In genomic region chr6:85132794-85133193, GRCm38 (mm10) we compare ENCODE assay signal across 11 mouse cellular contexts. TPM values are rescaled to one million over a fixed set of nuclear protein-coding genes. Genes with fewer than 3 reads are reported as not detected.
DNase-seq lines count a peak whose midpoint lies in the region; ATAC-seq and TF ChIP-seq lines count a peak whose summit lies in the region.
"Not testable (repeated sequence)": the region's sequence is repeated elsewhere in the genome, so short reads cannot be mapped to it uniquely, and the experiment has no call there.
"Had no signal": no experiment of that assay in that cellular context is flagged by ENCODE, and none has a peak within 500 bp of the region (broad histone marks: within the 10 kb centered on the region; RNA-seq: fewer than 3 reads in every experiment).

No protein-coding gene starts in this region.

- TF ChIP-seq CTCF in MEL (IDR thresholded peaks at IDR 0.05 in 2 of 3, conservative IDR thresholded peaks at IDR 0.05 in 1 of 3; ENCODE audit: control insufficient read depth in 1 of 3, insufficient read depth in 1 of 3, low read depth in 2 of 3, low read length in 3 of 3, poor library complexity in 1 of 3, severe bottlenecking in 1 of 3), result peak; percentile 35 to 77 (median 47); a peak in 5 of 6 replicates
- peak; percentile 61 for TF ChIP-seq CTCF in lung, postnatal 0 days (IDR thresholded peaks at IDR 0.05)

- ATAC-seq in embryonic facial prominence, embryonic 11.5 days (replicated peaks; ENCODE audit: insufficient number of reproducible peaks, low FRiP score, low TSS enrichment, low read depth); lung, postnatal 0 days: not testable (repeated sequence)

- TF ChIP-seq EP300 in MEL (IDR thresholded peaks at IDR 0.05; ENCODE audit: low read depth in 1 of 2, low read length in 2 of 2); lung, postnatal 0 days (IDR thresholded peaks at IDR 0.05): not testable (repeated sequence)

- H3K4me3 ChIP-seq in MEL (ENCODE audit: control insufficient read depth in 1 of 2, insufficient read depth in 1 of 2, low read depth in 2 of 2, low read length in 2 of 2); embryonic facial prominence, embryonic 11.5 days (ENCODE audit: low read depth, low read length); lung, postnatal 0 days (ENCODE audit: low read depth, low read length): not testable (repeated sequence)

- not testable (repeated sequence) for H3K79me2 ChIP-seq in MEL (ENCODE audit: control insufficient read depth, insufficient read depth, low read length, poor library complexity)

- not testable (repeated sequence) for H3K27ac ChIP-seq in MEL (ENCODE audit: control insufficient read depth, low read depth, low read length); embryonic facial prominence, embryonic 11.5 days (replicated peaks; ENCODE audit: low read depth, low read length); lung, postnatal 0 days (ENCODE audit: low read length)

- not testable (repeated sequence) for TF ChIP-seq POLR2A in MEL (IDR thresholded peaks at IDR 0.05; ENCODE audit: control insufficient read depth in 1 of 2, insufficient read depth in 1 of 2, low read depth in 1 of 2, low read length in 2 of 2, poor library complexity in 1 of 2)

- WGBS in embryonic facial prominence, embryonic 11.5 days, result 30% methylated on average over 3 of the region's 3 CpGs
- WGBS in lung, postnatal 0 days, result 31% methylated on average over 3 of the region's 3 CpGs

- not testable (repeated sequence) for H3K27me3 ChIP-seq in MEL (ENCODE audit: control insufficient read depth in 1 of 2, insufficient read depth in 2 of 2, low read length in 2 of 2); embryonic facial prominence, embryonic 11.5 days (ENCODE audit: control insufficient read depth, insufficient read depth, low read length); lung, postnatal 0 days (replicated peaks; ENCODE audit: insufficient read depth, low read length)

- H3K36me3 ChIP-seq in MEL (ENCODE audit: control insufficient read depth in 1 of 2, insufficient read depth in 2 of 2, low read length in 2 of 2); embryonic facial prominence, embryonic 11.5 days (replicated peaks; ENCODE audit: control insufficient read depth, insufficient read depth, low read depth, low read length); lung, postnatal 0 days (ENCODE audit: insufficient read depth, low read length): not testable (repeated sequence)

- H3K9me3 ChIP-seq in MEL (replicated peaks; ENCODE audit: insufficient read depth, low read length); embryonic facial prominence, embryonic 11.5 days (replicated peaks; ENCODE audit: control insufficient read depth, low read length); lung, postnatal 0 days (ENCODE audit: low read length): not testable (repeated sequence)

- DNase-seq in MEL (ENCODE audit: low read depth, low spot score), result peak; percentile 44
- DNase-seq in brain, adult 2 months (ENCODE audit: low read depth, low spot score), result peak; percentile 39
- DNase-seq in embryonic facial prominence, embryonic 11.5 days (ENCODE audit: low spot score), result peak; percentile 35
- DNase-seq in induced T-regulatory cell, adult 2 months (ENCODE audit: low read depth), result peak; percentile 44
- DNase-seq in layer of hippocampus, postnatal 14 days (ENCODE audit: low spot score in 2 of 2), result peak; percentile 22 to 40
- DNase-seq in lung, postnatal 0 days (ENCODE audit: low spot score), result peak; percentile 27
- DNase-seq in right cerebral cortex, postnatal 10 days (ENCODE audit: low spot score in 2 of 2), result peak; percentile 41 to 64
- DNase-seq in thymus, postnatal 36 days, result peak; percentile 44 to 52

- H3K4me1 ChIP-seq in MEL (ENCODE audit: control insufficient read depth in 1 of 2, insufficient read depth in 2 of 2, low read length in 2 of 2); embryonic facial prominence, embryonic 11.5 days (ENCODE audit: control insufficient read depth, insufficient read depth, low read length); lung, postnatal 0 days (ENCODE audit: insufficient read depth, low read depth, low read length): not testable (repeated sequence)

- not testable (repeated sequence) for H3K4me2 ChIP-seq in embryonic facial prominence, embryonic 11.5 days (ENCODE audit: low read depth, low read length); lung, postnatal 0 days (replicated peaks; ENCODE audit: low read depth, low read length)

- peak; percentile 13 for TF ChIP-seq RAD21 in MEL (IDR thresholded peaks at IDR 0.05; ENCODE audit: low read depth, low read length)

- not testable (repeated sequence) for H3K9ac ChIP-seq in MEL (ENCODE audit: control insufficient read depth, low read depth, low read length, poor library complexity, severe bottlenecking); embryonic facial prominence, embryonic 11.5 days (replicated peaks; ENCODE audit: low read length); lung, postnatal 0 days (replicated peaks; ENCODE audit: low read depth)

TF ChIP-seq in MEL, 35 proteins besides CTCF, POLR2A, EP300 and RAD21:
- peak; percentile 35; the same call in 1 of the 2 replicates for TF ChIP-seq SMC3 (IDR thresholded peaks at IDR 0.05; ENCODE audit: low read depth, low read length)

RNA-seq across cellular contexts. Expression of gene Spr, which starts 4.8 kb away (rescaled TPM):
- 87.4 and 102 TPM in 2 replicates for total RNA-seq in MEL (2012; rRNA removed)
- polyA plus RNA-seq in MEL (2012; ENCODE audit: insufficient read depth in 1 of 2, insufficient read length in 2 of 2, low read depth in 1 of 2, low replicate concordance in 2 of 2, missing spikeins in 1 of 2), result 100 to 1,000 TPM in 1 of 2 experiments, not detected in 1; 103 TPM
- 54.5 and 62.2 TPM in 2 replicates for polyA plus RNA-seq in embryonic facial prominence, embryonic 11.5 days (2014; fragmentation: Nextera tagmentation; extraction: Ambion mirVana)
- 10 to 100 TPM; 42.1 to 49.3 TPM for total RNA-seq in layer of hippocampus, postnatal 14 days (2021)
- polyA plus RNA-seq in lung, postnatal 0 days (2015; fragmentation: Nextera tagmentation; extraction: Ambion mirVana), result 45.3 and 54.3 TPM in 2 replicates

RNA-seq across cellular contexts. Expression of gene Emx1, which starts 54.4 kb away (rescaled TPM):
- total RNA-seq in MEL (2012; rRNA removed), result not detected in 2 replicates
- polyA plus RNA-seq in MEL (2012; ENCODE audit: insufficient read depth in 1 of 2, insufficient read length in 2 of 2, low read depth in 1 of 2, low replicate concordance in 2 of 2, missing spikeins in 1 of 2), result not detected
- polyA plus RNA-seq in embryonic facial prominence, embryonic 11.5 days (2014; fragmentation: Nextera tagmentation; extraction: Ambion mirVana), result 0.56 and 0.88 TPM in 2 replicates
- total RNA-seq in layer of hippocampus, postnatal 14 days (2021), result 10 to 100 TPM; 22.8 to 22.9 TPM
- not detected in 2 replicates for polyA plus RNA-seq in lung, postnatal 0 days (2015; fragmentation: Nextera tagmentation; extraction: Ambion mirVana)
- total RNA-seq: gastrocnemius, postnatal 14 days had no signal
- polyA plus RNA-seq: activated CD4-positive, CD25-positive, alpha-beta regulatory T cell, adult 4 months; heart, embryonic 15.5 days had no signal
